Mouse (Mus musculus) intestine, postnatal 0 days (tissue): ENCODE measurements at regions not wholly inside any gene's neighbourhood (a gene's known extent, or its start where the extent isn't known, plus 50 kb on each side); places are given as distances from the start of the nearest gene placed in this dataset.

Source experiments
- ATAC-seq: fragments of 200-750 bp; cut with Nextera tagmentation; 2 replicates; pipeline ENCODE4 v1.8.0; 2017; ENCODE audit warnings: mild to moderate bottlenecking, moderate TSS enrichment, moderate library complexity
- H3K27ac ChIP-seq: fragments of 300-500 bp; sonication (generic); 2 replicates; pipeline ENCODE4 v1.5.1; 2014; ENCODE audit warnings: mild to moderate bottlenecking, low read depth, low read length, moderate library complexity
- H3K27me3 ChIP-seq: fragments of 300-500 bp; sonication (generic); replicated peaks from 2 replicates; pipeline ENCODE4 v1.6.1; 2014; ENCODE audit warnings: low read length, mixed read lengths; ENCODE audit not compliant: control insufficient read depth, insufficient read depth
- H3K36me3 ChIP-seq: fragments of 300-500 bp; sonication (generic); 2 replicates; pipeline ENCODE4 v1.6.1; 2014; ENCODE audit warnings: mild to moderate bottlenecking, moderate library complexity; ENCODE audit not compliant: control insufficient read depth, insufficient read depth
- H3K4me1 ChIP-seq: fragments of 300-500 bp; sonication (generic); replicated peaks from 2 replicates; pipeline ENCODE4 v1.6.1; 2014; ENCODE audit warnings: antibody characterized with exemption, low read length, mixed read lengths; ENCODE audit not compliant: control insufficient read depth, insufficient read depth
- H3K4me2 ChIP-seq: fragments of 300-500 bp; sonication (generic); replicated peaks from 2 replicates; pipeline ENCODE4 v1.6.1; 2014; ENCODE audit warnings: low read depth, mild to moderate bottlenecking, moderate library complexity
- H3K4me3 ChIP-seq: fragments of 300-500 bp; sonication (generic); 2 replicates; pipeline ENCODE4 v1.5.1; 2014; ENCODE audit warnings: low read depth, low read length
- H3K9ac ChIP-seq: fragments of 300-500 bp; sonication (generic); 2 replicates; pipeline ENCODE4 v1.6.1; 2014; ENCODE audit warnings: mild to moderate bottlenecking, low read depth, low read length
- H3K9me3 ChIP-seq: fragments of 300-500 bp; sonication (generic); 2 replicates; pipeline ENCODE4 v1.6.1; 2016; ENCODE audit warnings: mixed run types; ENCODE audit not compliant: control insufficient read depth
- CTCF ChIP-seq: sonication (generic); IDR thresholded peaks from 2 replicates; pipeline ENCODE4 v1.5.1; 2016; ENCODE audit warnings: low read depth, mild to moderate bottlenecking, control low read depth, antibody characterized with exemption, moderate library complexity
- WGBS: fragments of 180-500 bp; shearing (Covaris S2); extraction: QIAGEN DNeasy Blood & Tissue Kit; methylation state at CpG from one replicate; pipeline ENCODE4 v1.1.7; 2014; 5-methylcytosine and 5-hydroxymethylcytosine counted together

GRCm38 (mm10) chr2:117929586-117929985, 182.1 kb upstream of the Thbs1 start:
- 69% methylated on average over 1 of the region's 1 CpGs for WGBS
- no peak overlapping the region for H3K4me2 ChIP-seq
- no peak overlapping the region for H3K4me3 ChIP-seq
- H3K9me3 ChIP-seq, result no peaks in the 10 kb centered on the region
- TF ChIP-seq CTCF, result no peak
- no peak overlapping the region for H3K27ac ChIP-seq
- no peaks in the 10 kb centered on the region for H3K27me3 ChIP-seq
- ATAC-seq, result no peak
- H3K4me1 ChIP-seq, result no peaks in the 10 kb centered on the region
- H3K9ac ChIP-seq, result no peak overlapping the region
- no peaks in the 10 kb centered on the region for H3K36me3 ChIP-seq

GRCm38 (mm10) chr2:117930895-117931537, 180.7 kb upstream of the Thbs1 start:
- Histone ChIP-seq H3K4me3 (no peak overlapping the region), H3K4me1 (no peaks in the 10 kb centered on the region), H3K9me3 (no peaks in the 10 kb centered on the region), H3K27ac (no peak overlapping the region), H3K36me3 (no peaks in the 10 kb centered on the region), H3K4me2 (no peak overlapping the region), H3K27me3 (no peaks in the 10 kb centered on the region), H3K9ac (no peak overlapping the region)
- 81% methylated on average over 3 of the region's 3 CpGs for WGBS
- no peak for ATAC-seq
- TF ChIP-seq CTCF, result no peak

- no peak overlapping the region for H3K27ac ChIP-seq
- no peak overlapping the region for H3K4me2 ChIP-seq
- ATAC-seq, result no peak
- H3K27me3 ChIP-seq, result no peaks in the 10 kb centered on the region
- no peak overlapping the region for H3K4me3 ChIP-seq
- TF ChIP-seq CTCF, result no peak
- WGBS, result 64% methylated on average over 6 of the region's 6 CpGs
- H3K9ac ChIP-seq, result no peak overlapping the region
- no peaks in the 10 kb centered on the region for H3K9me3 ChIP-seq
- no peaks in the 10 kb centered on the region for H3K4me1 ChIP-seq
- no peaks in the 10 kb centered on the region for H3K36me3 ChIP-seq
These were observed 175.1 kb upstream of the Thbs1 start for GRCm38 (mm10) chr2:117936590-117936989.

GRCm38 (mm10) chr2:117938283-117939049, 173.2 kb upstream of the Thbs1 start:
- Histone ChIP-seq H3K4me3 (no peak overlapping the region), H3K4me2 (no peak overlapping the region), H3K27me3 (no peaks in the 10 kb centered on the region), H3K27ac (no peak overlapping the region), H3K9me3 (no peaks in the 10 kb centered on the region), H3K36me3 (no peaks in the 10 kb centered on the region), H3K4me1 (no peaks in the 10 kb centered on the region), H3K9ac (no peak overlapping the region)
- WGBS, result 68% methylated on average over 12 of the region's 12 CpGs
- TF ChIP-seq CTCF, result no peak
- no peak for ATAC-seq

- 42% methylated on average over 6 of the region's 6 CpGs for WGBS
- TF ChIP-seq CTCF, result no peak
- H3K4me2 ChIP-seq, result no peak overlapping the region
These were observed 170.1 kb upstream of the Thbs1 start for GRCm38 (mm10) chr2:117941517-117942096.

GRCm38 (mm10) chr2:117943666-117944065, 168.0 kb upstream of the Thbs1 start:
- ATAC-seq, result no peak
- WGBS, result 78% methylated on average over 5 of the region's 5 CpGs
- no peaks in the 10 kb centered on the region for H3K4me1 ChIP-seq
- H3K4me3 ChIP-seq, result no peak overlapping the region
- H3K4me2 ChIP-seq, result no peak overlapping the region
- no peak for TF ChIP-seq CTCF
- H3K9ac ChIP-seq, result no peak overlapping the region
- H3K9me3 ChIP-seq, result no peaks in the 10 kb centered on the region
- H3K36me3 ChIP-seq, result no peaks in the 10 kb centered on the region
- no peak overlapping the region for H3K27ac ChIP-seq
- no peaks in the 10 kb centered on the region for H3K27me3 ChIP-seq

More at GRCm38 (mm10) chr2:117941517-117942096, 170.1 kb upstream of the Thbs1 start:
- Histone ChIP-seq H3K4me1 (no peaks in the 10 kb centered on the region), H3K9ac (no peak overlapping the region), H3K4me3 (no peak overlapping the region), H3K36me3 (no peaks in the 10 kb centered on the region), H3K27me3 (no peaks in the 10 kb centered on the region), H3K9me3 (no peaks in the 10 kb centered on the region), H3K27ac (no peak overlapping the region)
- ATAC-seq, result no peak
